Mouse (Mus musculus) midbrain, postnatal 0 days (tissue): Measurements from ENCODE around the gene 1700122O11Rik. TPM values are rescaled to one million over a fixed set of nuclear protein-coding genes. Genes with fewer than 3 reads are reported as not detected.

Experiments
- ATAC-seq: fragments of 200-750 bp; cut with Nextera tagmentation; 2 replicates; pipeline ENCODE4 v1.8.0; 2017; ENCODE audit warnings: moderate number of reproducible peaks, mild to moderate bottlenecking, moderate TSS enrichment, moderate library complexity; ENCODE audit not compliant: low FRiP score
- DNase-seq: peaks from one replicate; pipeline ENCODE4 v3.0.0-alpha.2; 2015; ENCODE audit warnings: low spot score
- H3K27ac ChIP-seq: fragments of 300-500 bp; sonication (generic); 2 replicates; pipeline ENCODE4 v1.5.1; 2014; ENCODE audit warnings: low read depth, mild to moderate bottlenecking, low read length, mixed read lengths
- H3K27me3 ChIP-seq: fragments of 300-500 bp; sonication (generic); 2 replicates; pipeline ENCODE4 v1.6.1; 2014; ENCODE audit warnings: low read length, control low read depth, mixed read lengths; ENCODE audit not compliant: insufficient read depth
- H3K36me3 ChIP-seq: fragments of 300-500 bp; sonication (generic); 2 replicates; pipeline ENCODE4 v1.6.1; 2014; ENCODE audit warnings: low read length, control low read depth, mixed read lengths; ENCODE audit not compliant: insufficient read depth
- H3K4me1 ChIP-seq: fragments of 300-500 bp; sonication (generic); 2 replicates; pipeline ENCODE4 v1.6.1; 2014; ENCODE audit warnings: mild to moderate bottlenecking, control low read depth, antibody characterized with exemption, low read length, mixed read lengths; ENCODE audit not compliant: insufficient read depth
- H3K4me2 ChIP-seq: fragments of 300-500 bp; sonication (generic); 2 replicates; pipeline ENCODE4 v1.6.1; 2014; ENCODE audit warnings: low read depth, mild to moderate bottlenecking, low read length, mixed read lengths; ENCODE audit not compliant: poor library complexity, severe bottlenecking
- H3K4me3 ChIP-seq: fragments of 300-500 bp; sonication (generic); 2 replicates; pipeline ENCODE4 v1.5.1; 2014; ENCODE audit warnings: low read depth, mild to moderate bottlenecking, low read length, moderate library complexity
- H3K9ac ChIP-seq: fragments of 300-500 bp; sonication (generic); replicated peaks from 2 replicates; pipeline ENCODE4 v1.6.1; 2014; ENCODE audit warnings: mild to moderate bottlenecking, low read length, moderate library complexity, mixed read lengths; ENCODE audit not compliant: poor library complexity, severe bottlenecking
- H3K9me3 ChIP-seq: fragments of 300-500 bp; sonication (generic); 2 replicates; pipeline ENCODE4 v1.6.1; 2016; ENCODE audit warnings: low read length, control low read depth
- CTCF ChIP-seq: IDR thresholded peaks from 2 replicates; pipeline ENCODE4 v1.5.1; 2016; ENCODE audit warnings: antibody characterized with exemption, mild to moderate bottlenecking
- WGBS: fragments of 180-500 bp; shearing (Covaris S2); extraction: QIAGEN DNeasy Blood & Tissue Kit; methylation state at CpG from one replicate; pipeline ENCODE4 v1.1.7; 2014; 5-methylcytosine and 5-hydroxymethylcytosine counted together
- polyA plus RNA-seq: library from polyadenylated mRNA; unstranded; fragments of >200 nt; fragmentation: Nextera tagmentation; extraction: Ambion mirVana; gene quantifications from 2 replicates; pipeline ENCODE4 v1.2.1, GENCODE M21; 2015
- total RNA-seq: library from RNA; depleted of rRNA; stranded (reverse); fragments of >200 nt; gene quantifications from 2 replicates; pipeline ENCODE4 v1.2.3, GENCODE M21; 2014

Gene 1700122O11Rik
- total and polyA plus RNA-seq, 2 experiments from 2014 or later = not detected

DNA sequence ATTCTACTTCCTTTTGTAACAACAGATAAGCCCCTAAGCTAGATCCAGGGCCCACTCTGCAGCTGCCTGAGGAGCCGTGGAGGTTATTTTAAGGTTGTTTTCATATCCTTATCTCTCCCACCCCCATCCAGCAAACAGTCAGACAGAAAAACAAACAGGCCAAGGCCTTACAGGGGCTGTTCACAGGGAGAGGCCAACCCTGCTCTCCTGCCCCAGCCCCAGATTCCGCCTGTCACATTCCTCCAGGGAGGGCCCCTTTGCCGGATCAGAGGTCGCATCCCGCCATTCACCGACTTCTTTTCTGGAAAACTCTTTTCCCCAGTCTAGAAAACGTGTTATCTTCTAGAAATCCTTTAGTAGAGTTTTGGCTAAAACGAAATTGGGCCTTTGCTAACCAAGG is 33.0 kb downstream of the 1700122O11Rik start:
- no peak for TF ChIP-seq CTCF
- peaks cover 2% of the 10 kb centered on the region; the same call in 1 of the 2 replicates for H3K4me1 ChIP-seq
- H3K4me3 ChIP-seq = no peak overlapping the region
- no peak overlapping the region for H3K27ac ChIP-seq
- 45% methylated on average over 8 of the region's 8 CpGs for WGBS
- no peak overlapping the region for H3K9ac ChIP-seq
- no peaks in the 10 kb centered on the region for H3K27me3 ChIP-seq
- no peak for DNase-seq
- no peaks in the 10 kb centered on the region for H3K9me3 ChIP-seq
- no peak for ATAC-seq
- no peak overlapping the region for H3K4me2 ChIP-seq
- H3K36me3 ChIP-seq = no peaks in the 10 kb centered on the region

DNA sequence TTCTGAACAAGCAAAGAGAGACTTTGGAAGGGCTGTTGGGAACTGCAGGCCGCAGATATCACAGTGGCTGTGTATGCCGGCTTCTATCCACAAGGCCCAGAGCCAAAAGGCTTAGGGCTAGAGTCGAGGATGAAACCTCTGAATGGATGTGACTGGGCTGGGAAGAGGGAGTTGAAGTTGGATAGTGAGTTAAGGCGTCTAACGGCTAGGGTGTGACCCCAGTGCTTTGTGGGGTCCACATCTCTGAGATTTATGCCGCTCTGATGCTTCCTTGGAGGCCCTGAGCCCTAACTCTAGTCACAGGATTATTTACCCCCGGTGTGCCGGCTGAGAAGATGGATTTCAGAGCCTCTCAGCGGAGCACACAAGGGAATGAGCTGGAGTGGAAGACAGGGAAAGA is 33.5 kb downstream of the 1700122O11Rik start:
- DNase-seq (no peak), ATAC-seq (no peak)
- Histone ChIP-seq H3K27ac (no peak overlapping the region), H3K36me3 (no peaks in the 10 kb centered on the region), H3K9me3 (no peaks in the 10 kb centered on the region), H3K4me3 (no peak overlapping the region), H3K9ac (no peak overlapping the region), H3K4me2 (no peak overlapping the region), H3K4me1 (peaks cover 2% of the 10 kb centered on the region; the same call in 1 of the 2 replicates), H3K27me3 (no peaks in the 10 kb centered on the region)
- no peak for TF ChIP-seq CTCF
- 46% methylated on average over 9 of the region's 9 CpGs for WGBS

DNA sequence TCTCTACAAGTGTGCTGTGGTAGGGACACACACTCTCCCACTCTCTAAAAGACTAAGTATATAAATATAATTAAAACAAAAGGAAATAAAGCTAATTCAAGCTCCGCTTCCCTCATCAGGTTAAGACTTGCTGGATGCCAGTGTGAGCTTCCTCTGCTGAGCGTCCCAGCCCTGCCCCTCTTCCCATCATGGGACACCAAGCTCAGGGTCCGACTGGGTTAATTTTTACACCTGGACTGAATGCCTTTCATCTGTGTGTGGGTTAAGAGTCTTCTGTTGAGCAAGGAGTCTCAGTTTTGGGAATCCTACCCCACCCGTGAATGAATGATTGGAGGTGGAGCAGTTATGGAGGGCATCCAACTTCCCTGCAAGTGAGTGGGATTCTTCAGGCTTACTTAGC is 35.6 kb downstream of the 1700122O11Rik start:
- TF ChIP-seq CTCF = no peak
- Histone ChIP-seq H3K27ac (no peak overlapping the region), H3K4me1 (peaks cover 2% of the 10 kb centered on the region; the same call in 1 of the 2 replicates), H3K4me2 (peak overlapping the region; percentile 63), H3K36me3 (no peaks in the 10 kb centered on the region), H3K9ac (no peak overlapping the region), H3K9me3 (no peaks in the 10 kb centered on the region), H3K27me3 (no peaks in the 10 kb centered on the region), H3K4me3 (peak overlapping the region; percentile 33; the same call in 1 of the 2 replicates)
- ATAC-seq = no peak
- WGBS = 76% methylated on average over 4 of the region's 4 CpGs
- DNase-seq = no peak

DNA sequence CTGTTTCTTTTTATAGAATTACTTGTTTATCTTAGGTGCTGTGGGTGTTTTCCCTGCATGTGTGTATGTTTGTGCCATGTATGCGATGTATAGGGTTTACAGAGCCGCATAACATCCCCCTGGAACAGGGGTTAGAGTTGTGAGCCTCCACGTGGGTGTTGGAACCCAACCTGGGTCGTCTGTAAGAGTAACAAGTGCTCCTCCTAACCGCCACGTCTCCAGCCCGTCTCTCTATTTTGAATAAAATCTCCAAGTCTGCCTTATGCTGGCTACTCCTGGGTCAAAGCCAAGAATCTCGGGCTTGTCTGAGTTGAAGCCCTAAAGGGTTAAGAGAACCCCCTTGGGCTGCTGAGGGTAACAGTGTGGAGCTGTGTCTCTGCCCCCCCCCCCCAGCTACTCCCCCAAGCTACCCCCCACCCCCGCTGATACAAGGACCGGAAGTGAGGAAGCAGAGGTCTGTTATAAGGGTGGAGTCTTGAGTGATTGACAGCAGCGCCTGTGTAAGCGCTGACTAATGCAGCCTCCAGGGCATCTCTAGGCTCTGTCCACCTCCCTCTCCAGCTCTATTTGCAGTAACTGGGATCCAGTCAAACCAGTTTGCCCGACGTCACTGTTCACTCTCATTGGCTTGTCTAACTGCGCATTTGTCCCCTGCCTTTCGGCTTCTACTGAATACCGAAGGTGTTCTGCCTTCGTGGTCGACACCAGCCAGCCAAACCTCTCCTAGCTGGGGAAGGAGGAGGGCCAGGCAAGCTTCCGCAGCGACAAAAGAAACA is 36.3 kb downstream of the 1700122O11Rik start:
- ATAC-seq = peak; percentile 90
- no peak for TF ChIP-seq CTCF

DNA sequence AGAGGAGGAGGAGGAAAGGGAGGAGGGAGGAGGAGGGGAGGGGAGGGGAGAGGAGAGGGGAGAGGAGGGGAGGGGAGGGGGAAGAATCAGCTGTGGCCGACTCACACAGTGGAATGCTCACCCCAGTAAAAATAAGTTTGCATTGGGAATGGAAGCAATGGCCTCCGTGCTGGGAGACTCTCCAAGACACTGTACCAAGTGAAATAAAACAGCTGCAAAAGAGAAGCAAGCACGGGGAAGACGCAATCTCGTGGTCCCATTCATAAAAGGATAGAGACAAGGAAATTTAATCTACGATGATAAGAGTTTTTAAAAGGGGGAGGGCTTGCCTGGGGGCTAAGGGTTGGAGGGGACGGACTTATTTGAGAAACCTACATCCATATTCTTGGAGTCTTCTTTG is 36.9 kb downstream of the 1700122O11Rik start:
- no peak for ATAC-seq
- H3K27me3 ChIP-seq = no peaks in the 10 kb centered on the region
- peaks cover 2% of the 10 kb centered on the region; the same call in 1 of the 2 replicates for H3K4me1 ChIP-seq
- no peak for DNase-seq
- H3K27ac ChIP-seq = no peak overlapping the region
- WGBS = 21% methylated on average over 7 of the region's 7 CpGs
- H3K36me3 ChIP-seq = no peaks in the 10 kb centered on the region
- H3K9me3 ChIP-seq = no peaks in the 10 kb centered on the region
- peak overlapping the region; percentile 33 for H3K4me3 ChIP-seq
- H3K4me2 ChIP-seq = peak overlapping the region; percentile 63
- no peak for TF ChIP-seq CTCF
- no peak overlapping the region; the same call in 1 of the 2 replicates for H3K9ac ChIP-seq

More for the DNA sequence above, 36.3 kb downstream of the 1700122O11Rik start:
- H3K27me3 ChIP-seq = no peaks in the 10 kb centered on the region
- 4% methylated on average over 21 of the region's 21 CpGs for WGBS
- H3K4me2 ChIP-seq = peak overlapping the region; percentile 63
- peak overlapping the region; percentile 51 for H3K9ac ChIP-seq
- no peaks in the 10 kb centered on the region for H3K9me3 ChIP-seq
- peak overlapping the region; percentile 33 for H3K4me3 ChIP-seq
- DNase-seq = peak; percentile 86
- H3K36me3 ChIP-seq = no peaks in the 10 kb centered on the region
- peaks cover 2% of the 10 kb centered on the region; the same call in 1 of the 2 replicates for H3K4me1 ChIP-seq
- H3K27ac ChIP-seq = 0 out of 2 replicates have a peak overlapping the region, but pooled peaks have one; percentile 43

DNA sequence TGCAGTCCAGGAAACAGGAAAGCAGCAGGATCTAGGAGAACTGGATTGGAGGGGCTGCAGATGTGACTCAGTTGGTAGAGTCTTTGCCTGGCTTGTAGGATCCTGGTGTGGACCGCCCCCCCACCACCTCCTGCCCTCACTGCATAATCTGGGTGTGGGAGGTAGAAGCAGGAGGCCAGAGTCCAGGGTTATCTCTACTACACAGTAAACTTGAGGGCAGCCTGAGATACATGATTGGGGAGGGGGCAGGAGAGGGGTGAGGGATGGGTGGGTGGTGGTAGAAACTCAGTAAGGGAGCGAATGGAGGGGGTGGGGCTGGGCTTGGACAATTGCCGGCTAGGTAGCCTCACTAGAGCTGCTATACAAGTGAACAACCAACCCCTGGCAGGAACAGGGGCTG is 38.3 kb downstream of the 1700122O11Rik start:
- no peak for TF ChIP-seq CTCF
- Histone ChIP-seq H3K9me3 (no peaks in the 10 kb centered on the region), H3K4me3 (no peak overlapping the region), H3K4me2 (no peak overlapping the region), H3K4me1 (peaks cover 2% of the 10 kb centered on the region; the same call in 1 of the 2 replicates), H3K36me3 (no peaks in the 10 kb centered on the region), H3K27me3 (no peaks in the 10 kb centered on the region), H3K27ac (no peak overlapping the region), H3K9ac (no peak overlapping the region)
- no peak for DNase-seq
- 69% methylated on average over 3 of the region's 3 CpGs for WGBS
- ATAC-seq = no peak
